Mouse (Mus musculus) thymus, postnatal 4 days (tissue): ENCODE measurements around the gene Olfr1502.
A peak's percentile ranks its signal among the peaks of the same experiment; 100 is the strongest.
"Not testable (repeated sequence)": the region's sequence is repeated elsewhere in the genome, so short reads cannot be mapped to it uniquely, and the experiment has no call there.

Experiments
- DNase-seq: peaks from one replicate; pipeline ENCODE4 v3.0.0; 2021

Olfr1502 gene

DNA sequence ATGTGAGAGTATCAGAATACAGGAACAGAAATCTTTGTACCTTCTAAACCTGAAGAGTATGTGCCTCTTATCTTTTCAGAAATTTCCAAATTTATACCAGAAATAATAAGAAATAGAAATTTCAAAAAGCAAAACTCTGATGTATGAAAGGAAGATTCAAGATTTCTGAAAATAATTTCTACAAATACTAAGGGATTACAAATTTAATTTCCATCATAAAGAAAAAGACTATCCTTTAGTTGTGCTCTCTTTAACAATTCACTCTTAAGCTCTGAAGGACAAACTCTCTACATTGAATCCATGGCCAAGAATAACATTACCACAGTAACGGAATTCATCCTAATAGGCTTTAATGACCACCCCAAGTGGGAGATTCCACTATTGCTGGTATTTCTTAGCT is at the start of gene Olfr1502:
TSS of gene Olfr1502 (plus strand) at position 301 of the 400 bp plus-strand sequence.
- no peak for DNase-seq

DNA sequence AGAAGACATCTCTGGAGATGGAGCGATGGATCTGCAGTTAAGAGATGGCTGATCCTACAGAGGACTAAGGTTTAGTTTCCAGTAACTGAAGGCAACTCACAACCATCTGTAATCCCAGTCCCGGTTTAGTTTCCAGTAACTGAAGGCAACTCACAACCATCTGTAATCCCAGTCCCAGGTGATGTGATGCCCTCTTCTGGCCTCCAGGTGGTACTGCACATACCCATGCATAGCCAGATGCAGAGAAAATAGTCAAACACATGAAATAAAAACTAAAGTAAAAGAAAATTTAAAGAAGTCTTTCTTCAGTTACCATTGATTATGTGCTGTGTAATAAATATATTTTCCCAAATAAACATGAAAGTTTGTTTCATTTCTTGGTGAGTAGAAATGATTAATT is 48.8 kb upstream of the Olfr1502 start:
- DNase-seq: peak; percentile 11

DNA sequence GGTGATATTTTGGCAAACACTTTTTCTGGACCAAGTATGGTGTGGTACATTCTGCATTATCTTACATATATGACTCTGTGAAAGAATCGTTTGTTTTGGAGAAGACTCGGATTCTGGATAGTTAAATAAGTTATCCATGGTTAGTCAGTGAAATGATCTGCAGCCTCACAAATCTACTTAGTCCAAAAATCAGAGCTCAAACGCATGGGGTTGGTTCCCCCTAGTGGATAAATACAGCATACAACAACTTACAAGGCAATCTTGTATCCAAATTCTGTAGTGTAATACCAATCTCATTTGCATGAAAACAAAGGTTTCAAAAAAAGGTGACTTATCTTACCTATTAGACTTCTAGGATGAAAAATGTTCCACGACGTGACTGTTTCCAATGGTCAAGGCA is 42.8 kb upstream of the Olfr1502 start:
- no peak for DNase-seq

DNA sequence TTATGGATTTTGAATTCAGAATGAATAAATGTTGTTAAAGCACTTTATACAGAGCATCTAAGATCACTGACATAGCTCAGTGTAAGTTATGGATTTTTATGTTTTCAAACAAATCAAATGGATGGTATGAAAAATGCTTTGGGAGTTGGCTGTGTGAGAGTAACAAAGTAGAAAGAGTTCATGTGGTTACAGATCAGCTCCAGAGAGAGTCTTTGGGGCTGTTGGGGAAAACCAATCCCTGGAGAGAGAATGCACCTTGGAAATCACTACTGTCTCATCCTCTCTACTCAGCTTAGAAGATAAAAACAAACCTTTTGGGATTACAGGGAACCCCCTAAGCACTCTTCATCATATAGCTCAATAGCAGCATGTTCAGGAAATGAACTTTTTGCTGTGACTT is 42.2 kb upstream of the Olfr1502 start, which contains the start of gene Olfr1499:
TSS of gene Olfr1499 (minus strand) at position 101 of the 400 bp plus-strand sequence.
- DNase-seq: no peak

DNA sequence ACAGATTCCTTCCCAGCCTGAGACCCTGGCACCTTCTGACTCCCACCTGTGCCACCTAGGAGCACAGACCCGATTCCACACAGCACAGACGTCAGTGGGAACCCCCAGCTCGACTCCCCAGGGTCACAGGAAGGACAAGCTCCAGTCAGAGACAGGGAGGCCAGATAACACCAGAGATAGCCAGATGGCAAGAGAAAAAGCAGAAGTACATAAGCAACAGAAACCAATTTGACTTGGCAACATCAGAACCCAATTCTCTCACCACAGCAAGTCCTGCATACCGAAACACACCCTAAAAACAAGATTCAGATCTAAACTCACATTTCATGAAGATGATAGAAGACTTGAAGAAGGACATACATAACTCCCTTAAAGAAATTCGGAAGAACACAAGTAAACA is 40.7 kb upstream of the Olfr1502 start:
- DNase-seq: no peak

DNA sequence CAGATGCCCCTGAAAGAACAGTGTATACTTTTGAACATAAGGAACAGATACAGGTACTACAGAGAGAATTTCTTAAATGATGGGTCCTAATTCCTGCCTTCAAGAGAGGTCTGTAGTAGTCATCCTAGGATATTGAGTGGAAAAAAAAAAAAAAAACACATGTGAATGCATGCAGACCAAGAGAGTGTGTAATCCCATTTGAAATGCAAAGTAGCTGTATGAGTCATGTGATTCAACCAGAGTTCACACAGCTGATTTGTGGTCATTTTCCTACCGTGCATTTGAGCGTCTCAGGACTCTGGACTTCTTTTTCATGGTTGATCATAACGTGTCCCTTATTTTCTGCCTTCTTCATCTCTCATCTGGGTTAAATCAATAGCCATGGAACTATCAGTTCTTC is 33.1 kb upstream of the Olfr1502 start:
- no peak for DNase-seq

DNA sequence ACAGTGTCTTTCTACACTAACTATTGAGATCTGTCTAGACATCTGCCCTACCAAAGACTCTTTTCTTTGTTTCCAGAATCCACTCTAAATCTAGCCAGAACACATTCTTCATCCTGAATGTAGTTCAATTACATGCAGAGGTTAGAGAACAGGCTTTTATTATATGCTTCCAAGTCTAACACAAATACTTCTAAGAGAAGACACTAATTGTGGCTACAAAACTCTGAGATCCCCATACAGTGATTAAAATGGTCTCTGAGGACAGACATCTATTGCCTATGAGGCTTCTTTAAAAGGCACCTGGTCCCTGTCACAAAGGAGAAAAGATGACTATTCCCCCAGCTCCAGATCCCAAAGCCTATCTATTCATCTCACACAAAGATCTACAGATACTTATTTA is 31.2 kb upstream of the Olfr1502 start, which contains the start of gene Olfr1500:
TSS of gene Olfr1500 (minus strand) at position 101 of the 400 bp plus-strand sequence.
- DNase-seq: no peak

DNA sequence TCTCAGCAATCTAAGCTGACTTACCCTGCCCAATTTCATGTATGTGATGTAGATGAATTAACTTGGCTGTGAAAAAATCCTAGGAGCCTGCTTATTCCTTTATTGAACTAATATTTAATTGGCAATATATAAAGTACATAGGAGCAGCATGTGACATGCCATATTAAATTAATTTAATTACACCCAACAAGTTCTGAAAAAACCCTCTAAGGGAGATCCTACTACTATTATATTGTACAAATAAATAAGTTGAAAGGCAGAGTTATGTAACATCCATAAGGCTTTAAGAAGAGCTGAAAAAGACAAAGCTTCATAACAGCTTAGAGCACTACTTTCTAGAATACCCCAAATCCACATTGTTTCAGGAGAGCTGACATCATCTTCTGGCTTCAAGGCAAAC is 11.0 kb upstream of the Olfr1502 start, which contains the start of gene Olfr1501:
TSS of gene Olfr1501 (minus strand) at position 101 of the 400 bp plus-strand sequence.
- not testable (repeated sequence) for DNase-seq

DNA sequence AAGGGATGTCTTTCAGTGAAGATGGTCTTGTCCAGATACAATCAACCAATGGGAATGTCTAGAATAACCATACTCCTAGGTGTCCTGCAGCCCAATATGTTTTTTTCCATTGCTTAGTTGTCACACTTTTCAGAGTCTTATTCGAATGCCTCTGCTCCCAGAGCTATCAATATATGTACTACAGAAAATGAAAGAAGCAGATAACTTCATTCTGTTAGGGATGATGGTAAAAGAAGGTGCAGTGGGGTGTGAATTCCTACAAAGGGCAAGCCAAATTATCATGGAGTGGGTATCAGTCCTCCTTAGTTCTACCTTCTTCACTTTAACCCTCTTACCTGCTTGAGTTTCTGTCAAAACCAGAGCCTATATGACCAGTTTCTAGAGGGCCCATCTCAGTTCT is 36.2 kb downstream of the Olfr1502 start, which contains the start of gene Olfr1504:
TSS of gene Olfr1504 (minus strand) at position 101 of the 400 bp plus-strand sequence.
- DNase-seq: no peak
